Mouse (Mus musculus): Measurements from ENCODE around the gene Numa1.
"Not testable (repeated sequence)": the region's sequence is repeated elsewhere in the genome, so short reads cannot be mapped to it uniquely, and the experiment has no call there.

The Numa1 gene

GRCm38 (mm10) chr7:101985081-101985480 is 51.2 kb downstream of the Numa1 start:
- DNase-seq (ENCODE audit: low spot score in 2 of 2), result no peak

- DNase-seq (ENCODE audit: low spot score in 2 of 2), result no peak
Measured at GRCm38 (mm10) chr7:101994241-101994640, 60.3 kb downstream of the Numa1 start.

GRCm38 (mm10) chr7:101998194-101998927 is 64.5 kb downstream of the Numa1 start:
- DNase-seq (ENCODE audit: low spot score in 2 of 2), result peak; percentile 89 to 90

GRCm38 (mm10) chr7:101999461-102000151 is 65.7 kb downstream of the Numa1 start:
- DNase-seq (ENCODE audit: low spot score in 2 of 2), result no peak

- DNase-seq (ENCODE audit: low spot score in 2 of 2), result no peak
Measured at GRCm38 (mm10) chr7:102000296-102000695, 66.4 kb downstream of the Numa1 start.

GRCm38 (mm10) chr7:102000921-102001630 is 67.2 kb downstream of the Numa1 start:
- no peak for DNase-seq (ENCODE audit: low spot score in 2 of 2)

- DNase-seq (ENCODE audit: low spot score in 2 of 2), result no peak
Measured at GRCm38 (mm10) chr7:102006520-102006919, 72.6 kb downstream of the Numa1 start.

GRCm38 (mm10) chr7:102011855-102012254 is 77.9 kb downstream of the Numa1 start:
- DNase-seq (ENCODE audit: low spot score in 2 of 2), result no peak

- no peak for DNase-seq (ENCODE audit: low spot score in 2 of 2)
Measured at GRCm38 (mm10) chr7:102013416-102013815, 79.5 kb downstream of the Numa1 start.

GRCm38 (mm10) chr7:102014995-102015394 is 81.1 kb downstream of the Numa1 start:
- no peak for DNase-seq (ENCODE audit: low spot score in 2 of 2)

GRCm38 (mm10) chr7:102016936-102017335 is 83.0 kb downstream of the Numa1 start:
- no peak for DNase-seq (ENCODE audit: low spot score in 2 of 2)

- no peak for DNase-seq (ENCODE audit: low spot score in 2 of 2)
Measured at GRCm38 (mm10) chr7:102017452-102017851, 83.5 kb downstream of the Numa1 start.

- DNase-seq (ENCODE audit: low spot score in 2 of 2), result no peak
Measured at GRCm38 (mm10) chr7:102018034-102018433, 84.1 kb downstream of the Numa1 start.

GRCm38 (mm10) chr7:102018590-102018989 is 84.7 kb downstream of the Numa1 start, which contains the start of gene Il18bp:
Gene Il18bp (minus strand): TSS chr7:102018690.
- no peak for DNase-seq (ENCODE audit: low spot score in 2 of 2)

- DNase-seq (ENCODE audit: low spot score in 2 of 2), result no peak
Measured at GRCm38 (mm10) chr7:102019362-102019761, 85.5 kb downstream of the Numa1 start.

- not testable (repeated sequence) for DNase-seq (ENCODE audit: low spot score in 2 of 2)
Measured at GRCm38 (mm10) chr7:102020934-102021333, 87.0 kb downstream of the Numa1 start.

GRCm38 (mm10) chr7:102023821-102024220 is 89.9 kb downstream of the Numa1 start:
- peak; percentile 47 to 48 for DNase-seq (ENCODE audit: low spot score in 2 of 2)

- DNase-seq (ENCODE audit: low spot score in 2 of 2), result no peak
Measured at GRCm38 (mm10) chr7:102025187-102026119, 91.5 kb downstream of the Numa1 start.

- no peak for DNase-seq (ENCODE audit: low spot score in 2 of 2)
Measured at GRCm38 (mm10) chr7:102034904-102035303, 101.0 kb downstream of the Numa1 start.

GRCm38 (mm10) chr7:102035534-102035933 is 101.6 kb downstream of the Numa1 start:
- no peak for DNase-seq (ENCODE audit: low spot score in 2 of 2)

- DNase-seq (ENCODE audit: low spot score in 2 of 2), result peak; percentile 43 to 54
Measured at GRCm38 (mm10) chr7:102037318-102037717, 103.4 kb downstream of the Numa1 start.
